Mouse (Mus musculus) hindbrain, embryonic 16.5 days (tissue): ENCODE data around the gene Tspan10. TPM values are rescaled to one million over a fixed set of nuclear protein-coding genes. Genes with fewer than 3 reads are reported as not detected.

Source experiments
- polyA plus RNA-seq: library from polyadenylated mRNA; unstranded; fragments of >200 nt; fragmentation: Nextera tagmentation; extraction: Ambion mirVana; gene quantifications from 2 replicates; pipeline ENCODE4 v1.2.1, GENCODE M21; 2015

Gene Tspan10
- polyA plus RNA-seq, 1 experiment from 2014 or later: not detected

Other genes starting within 250 kb of the Tspan10 start
- 7.8 and 9.7 TPM in 2 replicates for gene Bahcc1, start 209.7 kb upstream of the Tspan10 start, polyA plus RNA-seq
- gene Actg1, start 94.1 kb upstream of the Tspan10 start, polyA plus RNA-seq: 4,199 and 4,222 TPM in 2 replicates
- gene Fscn2, start 81.1 kb upstream of the Tspan10 start, polyA plus RNA-seq: 0.66 and 1.6 TPM in 2 replicates
- 103 and 109 TPM in 2 replicates for gene Faap100, start 63.9 kb upstream of the Tspan10 start, polyA plus RNA-seq
- 28.7 and 33.2 TPM in 2 replicates for gene Nploc4, start 4.9 kb upstream of the Tspan10 start, polyA plus RNA-seq
- gene Pde6g, start 10.9 kb downstream of the Tspan10 start, polyA plus RNA-seq: 0.30 TPM in 1 of 2 replicates, not detected in the other
- 10.8 and 15.8 TPM in 2 replicates for gene Oxld1, start 15.4 kb downstream of the Tspan10 start, polyA plus RNA-seq
- gene Ccdc137, start 15.5 kb downstream of the Tspan10 start, polyA plus RNA-seq: 23.5 and 25.9 TPM in 2 replicates
- 60.5 and 68.1 TPM in 2 replicates for gene Arl16, start 25.0 kb downstream of the Tspan10 start, polyA plus RNA-seq
- gene Mrpl12, start 42.0 kb downstream of the Tspan10 start, polyA plus RNA-seq: 135 and 137 TPM in 2 replicates
- gene Slc25a10, start 49.2 kb downstream of the Tspan10 start, polyA plus RNA-seq: 31.2 and 31.5 TPM in 2 replicates
- gene Gcgr, start 88.1 kb downstream of the Tspan10 start, polyA plus RNA-seq: 0.92 and 1.0 TPM in 2 replicates
- 243 and 245 TPM in 2 replicates for gene Mcrip1, start 107.1 kb downstream of the Tspan10 start, polyA plus RNA-seq
- gene Ppp1r27, start 108.5 kb downstream of the Tspan10 start, polyA plus RNA-seq: 0.64 TPM in 1 of 2 replicates, not detected in the other
- 252 and 298 TPM in 2 replicates for gene P4hb, start 130.6 kb downstream of the Tspan10 start, polyA plus RNA-seq
- gene Arhgdia, start 139.0 kb downstream of the Tspan10 start, polyA plus RNA-seq: 501 and 544 TPM in 2 replicates
- 55.8 and 202 TPM in 2 replicates for gene Alyref, start 155.7 kb downstream of the Tspan10 start, polyA plus RNA-seq
- gene Anapc11, start 155.8 kb downstream of the Tspan10 start, polyA plus RNA-seq: 194 and 203 TPM in 2 replicates
- gene Npb, start 165.8 kb downstream of the Tspan10 start, polyA plus RNA-seq: 0.99 and 1.00 TPM in 2 replicates
- gene Pcyt2, start 175.3 kb downstream of the Tspan10 start, polyA plus RNA-seq: 236 and 242 TPM in 2 replicates
- 39.4 and 41.3 TPM in 2 replicates for gene Sirt7, start 182.6 kb downstream of the Tspan10 start, polyA plus RNA-seq
- 25.4 and 34.6 TPM in 2 replicates for gene Mafg, start 191.0 kb downstream of the Tspan10 start, polyA plus RNA-seq
- 18.0 and 20.0 TPM in 2 replicates for gene Pycr1, start 201.1 kb downstream of the Tspan10 start, polyA plus RNA-seq
- gene Myadml2, start 205.5 kb downstream of the Tspan10 start, polyA plus RNA-seq: 1.1 and 2.4 TPM in 2 replicates
- gene Notum, start 218.5 kb downstream of the Tspan10 start, polyA plus RNA-seq: 3.1 and 3.8 TPM in 2 replicates
- gene Aspscr1, start 230.3 kb downstream of the Tspan10 start, polyA plus RNA-seq: 146 and 151 TPM in 2 replicates